ENCODE assay signal across 16 mouse cellular contexts in genomic region chr13:104601783-104602182, GRCm38 (mm10).
DNase-seq lines count a peak whose midpoint lies in the region; ATAC-seq and TF ChIP-seq lines count a peak whose summit lies in the region.
"Had no signal": no experiment of that assay in that cellular context is flagged by ENCODE, and none has a peak within 500 bp of the region (broad histone marks: within the 10 kb centered on the region; RNA-seq: fewer than 3 reads in every experiment).

No protein-coding gene starts in this region.

- no peaks in the 10 kb centered on the region for H3K27me3 ChIP-seq in forebrain, embryonic 15.5 days
- H3K27me3 ChIP-seq in forebrain, embryonic 12.5 days: no peaks in the 10 kb centered on the region
- H3K27me3 ChIP-seq in midbrain, postnatal 0 days (ENCODE audit: insufficient read depth, low read length): no peaks in the 10 kb centered on the region

- DNase-seq in heart, postnatal 10 days: peak; percentile 22 to 27
- DNase-seq in heart, adult 11 months: no peak
- peak; percentile 28 for DNase-seq in brain, embryonic 18.5 days (ENCODE audit: low read depth, low spot score)
- peak; percentile 26 for DNase-seq in skeletal muscle tissue, adult 2 months (ENCODE audit: low read depth, low spot score)
- DNase-seq in midbrain, postnatal 0 days (ENCODE audit: low spot score): no peak
- DNase-seq: cerebellum, adult 9-10 months; kidney, adult 18-20 months; lung, adult 18-20 months; lung, postnatal 36 days; thymus, postnatal 14 days had no signal

- H3K4me3 ChIP-seq in forebrain, embryonic 15.5 days: no peak overlapping the region
- no peak overlapping the region for H3K4me3 ChIP-seq in forebrain, embryonic 12.5 days (replicated peaks)
- H3K4me3 ChIP-seq in midbrain, postnatal 0 days (ENCODE audit: low read depth, low read length): no peak overlapping the region
- H3K4me3 ChIP-seq: erythroblast, embryonic 14.5 days had no signal

- no peak for TF ChIP-seq CTCF in midbrain, postnatal 0 days (IDR thresholded peaks at IDR 0.05)

- no peak overlapping the region for H3K27ac ChIP-seq in forebrain, embryonic 15.5 days (replicated peaks)
- no peak overlapping the region for H3K27ac ChIP-seq in forebrain, embryonic 12.5 days
- H3K27ac ChIP-seq in midbrain, postnatal 0 days (ENCODE audit: low read depth, low read length): no peak overlapping the region
- H3K27ac ChIP-seq: kidney, postnatal 0 days had no signal

- no peak overlapping the region for H3K4me2 ChIP-seq in forebrain, embryonic 15.5 days (replicated peaks)
- no peak overlapping the region for H3K4me2 ChIP-seq in forebrain, embryonic 12.5 days
- no peak overlapping the region for H3K4me2 ChIP-seq in midbrain, postnatal 0 days (ENCODE audit: low read depth, low read length, poor library complexity, severe bottlenecking)
- H3K4me2 ChIP-seq: liver, embryonic 11.5 days had no signal

- no peaks in the 10 kb centered on the region for H3K36me3 ChIP-seq in forebrain, embryonic 15.5 days
- H3K36me3 ChIP-seq in forebrain, embryonic 12.5 days (replicated peaks): no peaks in the 10 kb centered on the region
- H3K36me3 ChIP-seq in midbrain, postnatal 0 days (ENCODE audit: insufficient read depth, low read length): no peaks in the 10 kb centered on the region

- no peak overlapping the region for H3K9ac ChIP-seq in forebrain, embryonic 15.5 days (replicated peaks)
- H3K9ac ChIP-seq in forebrain, embryonic 12.5 days: no peak overlapping the region
- no peak overlapping the region for H3K9ac ChIP-seq in midbrain, postnatal 0 days (replicated peaks; ENCODE audit: low read length, poor library complexity, severe bottlenecking)

- peak; percentile 69 for ATAC-seq in forebrain, embryonic 15.5 days (replicated peaks)
- ATAC-seq in forebrain, embryonic 12.5 days (ENCODE audit: low FRiP score): no peak
- no peak for ATAC-seq in midbrain, postnatal 0 days (ENCODE audit: low FRiP score)
- ATAC-seq: midbrain, embryonic 16.5 days had no signal

- WGBS in forebrain, embryonic 15.5 days: 75% methylated on average over 3 of the region's 3 CpGs
- 89% methylated on average over 3 of the region's 3 CpGs for WGBS in forebrain, embryonic 12.5 days
- WGBS in midbrain, postnatal 0 days: 88% methylated on average over 3 of the region's 3 CpGs

- H3K4me1 ChIP-seq in forebrain, embryonic 15.5 days: no peaks in the 10 kb centered on the region
- H3K4me1 ChIP-seq in forebrain, embryonic 12.5 days: no peaks in the 10 kb centered on the region
- H3K4me1 ChIP-seq in midbrain, postnatal 0 days (ENCODE audit: insufficient read depth, low read length): no peaks in the 10 kb centered on the region

- intact Hi-C loops in heart, postnatal 10 days (cut with DNase I): no loop called here

- no peaks in the 10 kb centered on the region for H3K9me3 ChIP-seq in forebrain, embryonic 15.5 days
- H3K9me3 ChIP-seq in forebrain, embryonic 12.5 days: no peaks in the 10 kb centered on the region
- no peaks in the 10 kb centered on the region for H3K9me3 ChIP-seq in midbrain, postnatal 0 days (ENCODE audit: low read length)

Comparison
In these comparisons a context has a peak if more than half of its experiments do, and no peak if none do; other contexts are left out.
1. DNase-seq: peak in heart, postnatal 10 days (2 of 2), brain, embryonic 18.5 days (single experiment) and skeletal muscle tissue, adult 2 months (single experiment); none in heart, adult 11 months (single experiment) and midbrain, postnatal 0 days (single experiment).